Comparison of ENCODE assay signal across 15 mouse cellular contexts in the genomic region with DNA sequence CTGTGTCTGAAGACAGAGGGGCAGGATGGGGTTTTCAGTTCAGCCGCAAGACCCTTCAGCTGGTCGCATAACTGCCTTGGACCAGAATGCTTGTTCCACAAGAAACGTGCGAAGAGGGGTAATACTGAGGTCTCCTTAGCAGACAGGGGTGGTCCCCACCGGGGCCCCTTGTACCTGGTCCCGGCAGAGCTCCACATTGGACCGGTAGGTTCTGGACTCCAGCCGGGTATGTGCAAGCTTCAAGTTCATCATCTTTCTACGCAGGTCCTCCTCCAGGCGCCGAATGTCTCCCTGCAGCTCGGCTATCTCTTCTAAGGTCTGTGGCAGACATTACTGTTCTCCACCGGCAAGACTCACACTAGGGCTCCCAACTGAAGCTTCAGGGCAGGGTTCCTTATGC. TPM values are rescaled to one million over a fixed set of nuclear protein-coding genes. Genes with fewer than 3 reads are reported as not detected.
"Had no signal": no experiment of that assay in that cellular context is flagged by ENCODE, and none has a peak within 500 bp of the region (broad histone marks: within the 10 kb centered on the region; RNA-seq: fewer than 3 reads in every experiment).

No protein-coding gene starts in this region.

- H3K4me3 ChIP-seq: neural tube, embryonic 12.5 days; stomach, embryonic 15.5 days had no signal

- H3K9ac ChIP-seq: liver, embryonic 15.5 days; liver, postnatal 0 days; lung, embryonic 15.5 days; neural tube, embryonic 12.5 days; stomach, embryonic 15.5 days had no signal

- H3K27ac ChIP-seq: liver, embryonic 15.5 days; lung, embryonic 15.5 days; macrophage; neural tube, embryonic 12.5 days; stomach, embryonic 15.5 days; stomach, postnatal 0 days had no signal

- H3K4me2 ChIP-seq: midbrain, embryonic 11.5 days had no signal

- H3K27me3 ChIP-seq: stomach, embryonic 15.5 days had no signal

- ATAC-seq: liver, postnatal 0 days had no signal

- H3K9me3 ChIP-seq: liver, embryonic 15.5 days; lung, embryonic 15.5 days; megakaryocyte, embryonic 14.5 days; neural tube, embryonic 12.5 days; stomach, embryonic 15.5 days had no signal

- DNase-seq: liver, postnatal 0 days; lung, adult 2 months; lung, postnatal 14 days; lung, postnatal 36 days; midbrain, embryonic 14.5 days; right cerebral cortex, postnatal 14 days; thymus, postnatal 25 days had no signal

RNA-seq across cellular contexts. Expression of a gene that starts 36.1 kb away (rescaled TPM):
- polyA plus RNA-seq: macrophage had no signal
